Mouse (Mus musculus): ENCODE data around the gene Olfr1505.

Olfr1505 gene

DNA sequence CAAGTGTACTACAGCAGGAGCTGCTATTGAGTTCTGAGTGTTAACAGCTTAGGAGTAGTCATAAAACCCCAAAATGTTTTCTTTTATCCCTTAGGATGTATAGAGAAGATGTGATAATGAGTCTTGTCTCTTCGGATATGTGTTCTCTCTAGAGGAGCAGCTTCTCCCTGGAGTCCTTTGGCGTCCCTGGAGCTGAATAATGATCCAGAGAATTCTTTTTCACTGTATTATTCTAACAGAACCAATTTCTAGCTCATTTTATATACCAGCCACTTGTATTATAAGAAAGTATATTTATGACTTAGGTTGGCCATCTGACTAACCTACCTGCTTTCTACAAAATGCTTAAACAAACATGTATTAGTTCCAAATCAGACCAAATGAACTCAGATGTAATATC is at the start of gene Olfr1505:
Gene Olfr1505 (plus strand): TSS at position 301 of the 400 bp plus-strand sequence.
- DNase-seq (ENCODE audit: low spot score in 2 of 2), result no peak

DNA sequence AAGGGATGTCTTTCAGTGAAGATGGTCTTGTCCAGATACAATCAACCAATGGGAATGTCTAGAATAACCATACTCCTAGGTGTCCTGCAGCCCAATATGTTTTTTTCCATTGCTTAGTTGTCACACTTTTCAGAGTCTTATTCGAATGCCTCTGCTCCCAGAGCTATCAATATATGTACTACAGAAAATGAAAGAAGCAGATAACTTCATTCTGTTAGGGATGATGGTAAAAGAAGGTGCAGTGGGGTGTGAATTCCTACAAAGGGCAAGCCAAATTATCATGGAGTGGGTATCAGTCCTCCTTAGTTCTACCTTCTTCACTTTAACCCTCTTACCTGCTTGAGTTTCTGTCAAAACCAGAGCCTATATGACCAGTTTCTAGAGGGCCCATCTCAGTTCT is 15.5 kb upstream of the Olfr1505 start, which contains the start of gene Olfr1504:
Gene Olfr1504 (minus strand): TSS at position 101 of the 400 bp plus-strand sequence.
- no peak for DNase-seq (ENCODE audit: low spot score in 2 of 2)
